Mouse (Mus musculus) liver, embryonic 13.5 days (tissue): ENCODE results near the gene Sppl3. TPM values are rescaled to one million over a fixed set of nuclear protein-coding genes. Genes with fewer than 3 reads are reported as not detected.

Source experiments
- ATAC-seq: fragments of 200-750 bp; cut with Nextera tagmentation; 2 replicates; pipeline ENCODE4 v1.8.0; 2017; ENCODE audit warnings: low read depth, mild to moderate bottlenecking, moderate number of reproducible peaks, moderate library complexity
- DNase-seq: peaks from one replicate; pipeline ENCODE4 v3.0.0; 2022
- H3K27ac ChIP-seq: fragments of 300-500 bp; sonication (generic); 2 replicates; pipeline ENCODE4 v1.5.1; 2015; ENCODE audit warnings: moderate library complexity, mild to moderate bottlenecking, inconsistent platforms
- H3K27me3 ChIP-seq: fragments of 300-500 bp; sonication (generic); 2 replicates; pipeline ENCODE4 v1.6.1; 2015; ENCODE audit warnings: mild to moderate bottlenecking, inconsistent platforms
- H3K36me3 ChIP-seq: fragments of 300-500 bp; sonication (generic); 2 replicates; pipeline ENCODE4 v1.6.1; 2015; ENCODE audit warnings: mild to moderate bottlenecking, inconsistent platforms
- H3K4me1 ChIP-seq: fragments of 300-500 bp; sonication (generic); replicated peaks from 2 replicates; pipeline ENCODE4 v1.6.1; 2015; ENCODE audit warnings: inconsistent platforms
- H3K4me2 ChIP-seq: fragments of 300-500 bp; sonication (generic); 2 replicates; pipeline ENCODE4 v1.6.1; 2015; ENCODE audit warnings: inconsistent platforms, mild to moderate bottlenecking, moderate library complexity
- H3K4me3 ChIP-seq: fragments of 300-500 bp; sonication (generic); replicated peaks from 2 replicates; pipeline ENCODE4 v1.5.1; 2015; ENCODE audit warnings: mild to moderate bottlenecking, inconsistent platforms
- H3K9ac ChIP-seq: fragments of 300-500 bp; sonication (generic); 2 replicates; pipeline ENCODE4 v1.6.1; 2015; ENCODE audit warnings: mild to moderate bottlenecking, inconsistent platforms
- H3K9me3 ChIP-seq: fragments of 300-500 bp; sonication (generic); replicated peaks from 2 replicates; pipeline ENCODE4 v1.6.1; 2016; ENCODE audit warnings: inconsistent platforms
- WGBS: fragments of 180-500 bp; shearing (Covaris S2); methylation state at CpG from one replicate; pipeline ENCODE4 v1.1.7; 2015; ENCODE audit not compliant: insufficient replicate concordance; 5-methylcytosine and 5-hydroxymethylcytosine counted together
- polyA plus RNA-seq: library from polyadenylated mRNA; unstranded; fragments of >200 nt; fragmentation: Nextera tagmentation; extraction: Ambion mirVana; gene quantifications from 2 replicates; pipeline ENCODE4 v1.2.1, GENCODE M21; 2015

Gene Sppl3
- polyA plus RNA-seq, 1 experiment from 2014 or later, result 4.7 TPM

GRCm38 (mm10) chr5:115076144-115076901 lies 65.4 kb downstream of the Sppl3 start:
- Histone ChIP-seq H3K9me3 (no peaks in the 10 kb centered on the region), H3K27me3 (no peaks in the 10 kb centered on the region), H3K9ac (no peak overlapping the region), H3K27ac (peak overlapping the region; percentile 99), H3K4me1 (peaks cover 87% of the 10 kb centered on the region), H3K4me3 (no peak overlapping the region), H3K4me2 (no peak overlapping the region), H3K36me3 (peaks cover 39% of the 10 kb centered on the region)
- WGBS, result 35% methylated on average over 5 of the region's 5 CpGs
- DNase-seq (peak; percentile 71), ATAC-seq (peak; percentile 60)

- no peak overlapping the region for H3K27ac ChIP-seq
- peaks cover 75% of the 10 kb centered on the region for H3K36me3 ChIP-seq
- H3K9ac ChIP-seq, result no peak overlapping the region
- no peak overlapping the region for H3K4me2 ChIP-seq
- ATAC-seq, result no peak
- DNase-seq, result no peak
- no peak overlapping the region for H3K4me3 ChIP-seq
- no peaks in the 10 kb centered on the region for H3K9me3 ChIP-seq
- peaks cover 48% of the 10 kb centered on the region for H3K4me1 ChIP-seq
- 83% methylated on average over 5 of the region's 5 CpGs for WGBS
- no peaks in the 10 kb centered on the region for H3K27me3 ChIP-seq
Observed at GRCm38 (mm10) chr5:115081636-115082035, 70.7 kb downstream of the Sppl3 start.

- H3K27me3 ChIP-seq, result no peaks in the 10 kb centered on the region
- no peak for DNase-seq
- H3K4me3 ChIP-seq, result no peak overlapping the region
- no peaks in the 10 kb centered on the region for H3K9me3 ChIP-seq
- no peak overlapping the region for H3K9ac ChIP-seq
- H3K27ac ChIP-seq, result no peak overlapping the region
- no peak overlapping the region for H3K4me2 ChIP-seq
- H3K4me1 ChIP-seq, result peaks cover 34% of the 10 kb centered on the region
- 54% methylated on average over 6 of the region's 6 CpGs for WGBS
- ATAC-seq, result no peak
- peaks cover 79% of the 10 kb centered on the region for H3K36me3 ChIP-seq
Observed at GRCm38 (mm10) chr5:115083492-115083891, 72.6 kb downstream of the Sppl3 start.

GRCm38 (mm10) chr5:115085675-115086074 lies 74.7 kb downstream of the Sppl3 start:
- H3K36me3 ChIP-seq, result peaks cover 95% of the 10 kb centered on the region
- DNase-seq (no peak), ATAC-seq (no peak)
- H3K9me3 ChIP-seq, result no peaks in the 10 kb centered on the region
- no peak overlapping the region for H3K4me3 ChIP-seq
- no peaks in the 10 kb centered on the region for H3K27me3 ChIP-seq
- H3K27ac ChIP-seq, result no peak overlapping the region
- H3K4me2 ChIP-seq, result no peak overlapping the region
- H3K4me1 ChIP-seq, result peaks cover 18% of the 10 kb centered on the region
- 94% methylated on average over 2 of the region's 2 CpGs for whole genome bisulfite sequencing
- H3K9ac ChIP-seq, result no peak overlapping the region

GRCm38 (mm10) chr5:115089592-115090268 lies 78.8 kb downstream of the Sppl3 start:
- Histone ChIP-seq H3K4me1 (peaks cover 17% of the 10 kb centered on the region), H3K27me3 (no peaks in the 10 kb centered on the region), H3K4me3 (no peak overlapping the region), H3K9ac (no peak overlapping the region), H3K4me2 (no peak overlapping the region), H3K9me3 (no peaks in the 10 kb centered on the region), H3K36me3 (peaks cover 95% of the 10 kb centered on the region), H3K27ac (no peak overlapping the region)
- DNase-seq, result no peak
- 94% methylated on average over 5 of the region's 5 CpGs for WGBS
- ATAC-seq, result no peak

- Histone ChIP-seq H3K4me2 (no peak overlapping the region), H3K27me3 (no peaks in the 10 kb centered on the region), H3K36me3 (peaks cover 95% of the 10 kb centered on the region), H3K9ac (no peak overlapping the region), H3K4me1 (peaks cover 11% of the 10 kb centered on the region; the same call in 1 of the 2 replicates), H3K4me3 (no peak overlapping the region), H3K27ac (no peak overlapping the region), H3K9me3 (no peaks in the 10 kb centered on the region)
- no peak for ATAC-seq
- 72% methylated on average over 3 of the region's 3 CpGs for WGBS
- no peak for DNase-seq
Observed at GRCm38 (mm10) chr5:115091015-115091414, 80.1 kb downstream of the Sppl3 start.

- ATAC-seq (no peak), DNase-seq (no peak)
- Histone ChIP-seq H3K4me3 (no peak overlapping the region), H3K27me3 (no peaks in the 10 kb centered on the region), H3K4me2 (no peak overlapping the region), H3K27ac (no peak overlapping the region), H3K9me3 (no peaks in the 10 kb centered on the region), H3K4me1 (peaks cover 11% of the 10 kb centered on the region; the same call in 1 of the 2 replicates), H3K9ac (no peak overlapping the region), H3K36me3 (peaks cover 95% of the 10 kb centered on the region)
- 86% methylated on average over 6 of the region's 6 CpGs for WGBS
Observed at GRCm38 (mm10) chr5:115091776-115092175, 80.8 kb downstream of the Sppl3 start.

- Histone ChIP-seq H3K9ac (no peak within 1 kb of the TSS), H3K9me3 (no peaks in the 10 kb centered on the region), H3K27ac (no peak within 1 kb of the TSS), H3K4me2 (no peak within 1 kb of the TSS), H3K27me3 (no peaks in the 10 kb centered on the region), H3K4me3 (no peak within 1 kb of the TSS), H3K36me3 (peaks cover 80% of the 10 kb centered on the region), H3K4me1 (peaks cover 18% of the 10 kb centered on the region)
- DNase-seq (no peak), ATAC-seq (no peak)
- 90% methylated on average over 8 of the region's 8 CpGs for WGBS
Observed at GRCm38 (mm10) chr5:115098195-115098594, 87.3 kb downstream of the Sppl3 start, which contains the start of gene Gm10401. Gene Gm10401 (minus strand): TSS chr5:115098295.

- Histone ChIP-seq H3K4me1 (peaks cover 11% of the 10 kb centered on the region), H3K4me2 (no peak overlapping the region), H3K9ac (no peak overlapping the region), H3K4me3 (no peak overlapping the region), H3K9me3 (no peaks in the 10 kb centered on the region), H3K27ac (no peak overlapping the region), H3K36me3 (peaks cover 72% of the 10 kb centered on the region), H3K27me3 (no peaks in the 10 kb centered on the region)
- ATAC-seq (peak; percentile 18; the same call in 1 of the 2 replicates), DNase-seq (no peak)
- WGBS, result 67% methylated on average over 5 of the region's 5 CpGs
Observed at GRCm38 (mm10) chr5:115099530-115099929, 88.6 kb downstream of the Sppl3 start.

GRCm38 (mm10) chr5:115099991-115100390 lies 89.1 kb downstream of the Sppl3 start:
- Histone ChIP-seq H3K27me3 (no peaks in the 10 kb centered on the region), H3K4me3 (no peak overlapping the region), H3K4me2 (no peak overlapping the region), H3K9ac (no peak overlapping the region), H3K4me1 (peaks cover 11% of the 10 kb centered on the region), H3K36me3 (peaks cover 68% of the 10 kb centered on the region), H3K9me3 (no peaks in the 10 kb centered on the region), H3K27ac (no peak overlapping the region; the same call in 1 of the 2 replicates)
- 85% methylated on average over 9 of the region's 9 CpGs for WGBS
- ATAC-seq (no peak), DNase-seq (no peak)

- DNase-seq (no peak), ATAC-seq (no peak)
- Histone ChIP-seq H3K27me3 (no peaks in the 10 kb centered on the region), H3K9me3 (no peaks in the 10 kb centered on the region), H3K27ac (no peak overlapping the region; the same call in 1 of the 2 replicates), H3K9ac (no peak overlapping the region), H3K4me2 (no peak overlapping the region), H3K4me3 (no peak overlapping the region), H3K4me1 (peaks cover 11% of the 10 kb centered on the region), H3K36me3 (peaks cover 63% of the 10 kb centered on the region)
- WGBS, result 75% methylated on average over 6 of the region's 6 CpGs
Observed at GRCm38 (mm10) chr5:115100473-115100872, 89.5 kb downstream of the Sppl3 start.
